Mouse (Mus musculus) kidney, adult 2 months (tissue): ENCODE measurements at regions not wholly inside any gene's neighbourhood (a gene's known extent, or its start where the extent isn't known, plus 50 kb on each side); places are given as distances from the start of the nearest gene placed in this dataset.

Source experiments
- CTCF ChIP-seq: fragments of 200-500 bp; conservative IDR thresholded peaks from 2 replicates; pipeline ENCODE4 v1.5.1; 2011; ENCODE audit warnings: low read depth, mild to moderate bottlenecking, control low read depth, low read length, moderate library complexity, mixed read lengths; ENCODE audit not compliant: insufficient read depth, insufficient read length
- POLR2A ChIP-seq: fragments of 200-500 bp; IDR thresholded peaks from one replicate; pipeline ENCODE4 v1.6.1; 2011; ENCODE audit warnings: low read depth, low read length, control low read depth

- no peak for TF ChIP-seq POLR2A
- TF ChIP-seq CTCF = no peak
These were observed 98.6 kb upstream of the Pgrmc2 start for GRCm38 (mm10) chr3:41181438-41181837.
